Mouse (Mus musculus) brain, embryonic 14.5 days (tissue): ENCODE results near the gene Cdca5. TPM values are rescaled to one million over a fixed set of nuclear protein-coding genes. Genes with fewer than 3 reads are reported as not detected.
A peak's percentile ranks its signal among the peaks of the same experiment; 100 is the strongest.

Experiments used
- DNase-seq: peaks from one replicate; pipeline ENCODE4 v3.0.0-alpha.2; 2011; ENCODE audit warnings: low read depth
- CTCF ChIP-seq: fragments of 200-500 bp; IDR thresholded peaks from 2 replicates; pipeline ENCODE4 v1.5.1; 2012; ENCODE audit warnings: inconsistent platforms, mild to moderate bottlenecking, moderate library complexity, borderline replicate concordance; ENCODE audit not compliant: insufficient read depth, insufficient read length; ENCODE audit errors: extremely low read depth
- POLR2A ChIP-seq: fragments of 200-500 bp; IDR thresholded peaks from 2 replicates; pipeline ENCODE4 v1.6.1; 2012; ENCODE audit warnings: mild to moderate bottlenecking, inconsistent platforms, borderline replicate concordance; ENCODE audit not compliant: poor library complexity, insufficient read depth, insufficient read length, severe bottlenecking; ENCODE audit errors: extremely low read depth
- polyA plus RNA-seq: library from polyadenylated mRNA; depleted of rRNA; stranded (reverse); fragments of >200 nt; gene quantifications from 2 replicates; pipeline ENCODE4 v1.2.3, GENCODE M21; 2012

Gene Cdca5
- polyA plus RNA-seq, 1 experiment = 9.7 TPM

- no peak for TF ChIP-seq POLR2A
- TF ChIP-seq CTCF = no peak
- no peak for DNase-seq
Observed at GRCm38 (mm10) chr19:6048681-6049410, 35.9 kb upstream of the Cdca5 start.

- TF ChIP-seq POLR2A (no peak), CTCF (no peak)
- DNase-seq = no peak
Observed at GRCm38 (mm10) chr19:6052516-6052915, 32.3 kb upstream of the Cdca5 start.

GRCm38 (mm10) chr19:6054296-6054695, 30.5 kb upstream of the Cdca5 start:
- DNase-seq = no peak
- TF ChIP-seq CTCF (no peak), POLR2A (no peak)

DNA sequence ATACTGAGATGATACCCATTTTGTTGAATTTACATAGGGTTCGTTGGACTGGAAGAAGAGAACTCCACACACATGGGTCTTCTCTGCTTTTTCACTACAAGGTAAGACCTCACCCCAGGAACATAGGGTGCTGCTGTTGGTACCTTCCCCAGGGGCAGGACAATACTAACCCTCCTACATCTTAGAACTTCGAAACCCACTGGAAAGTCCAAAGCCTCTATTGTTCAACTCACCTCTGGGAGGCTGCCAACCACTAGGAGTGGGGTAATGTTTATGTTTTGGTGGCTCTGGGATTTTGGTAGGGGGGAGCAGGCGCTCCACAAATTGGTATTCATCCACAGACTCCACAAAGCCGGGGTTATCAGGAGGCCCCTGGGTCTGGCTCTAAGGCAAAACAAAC, 28.1 kb upstream of the Cdca5 start:
- TF ChIP-seq CTCF = no peak
- TF ChIP-seq POLR2A = no peak
- DNase-seq = no peak

DNA sequence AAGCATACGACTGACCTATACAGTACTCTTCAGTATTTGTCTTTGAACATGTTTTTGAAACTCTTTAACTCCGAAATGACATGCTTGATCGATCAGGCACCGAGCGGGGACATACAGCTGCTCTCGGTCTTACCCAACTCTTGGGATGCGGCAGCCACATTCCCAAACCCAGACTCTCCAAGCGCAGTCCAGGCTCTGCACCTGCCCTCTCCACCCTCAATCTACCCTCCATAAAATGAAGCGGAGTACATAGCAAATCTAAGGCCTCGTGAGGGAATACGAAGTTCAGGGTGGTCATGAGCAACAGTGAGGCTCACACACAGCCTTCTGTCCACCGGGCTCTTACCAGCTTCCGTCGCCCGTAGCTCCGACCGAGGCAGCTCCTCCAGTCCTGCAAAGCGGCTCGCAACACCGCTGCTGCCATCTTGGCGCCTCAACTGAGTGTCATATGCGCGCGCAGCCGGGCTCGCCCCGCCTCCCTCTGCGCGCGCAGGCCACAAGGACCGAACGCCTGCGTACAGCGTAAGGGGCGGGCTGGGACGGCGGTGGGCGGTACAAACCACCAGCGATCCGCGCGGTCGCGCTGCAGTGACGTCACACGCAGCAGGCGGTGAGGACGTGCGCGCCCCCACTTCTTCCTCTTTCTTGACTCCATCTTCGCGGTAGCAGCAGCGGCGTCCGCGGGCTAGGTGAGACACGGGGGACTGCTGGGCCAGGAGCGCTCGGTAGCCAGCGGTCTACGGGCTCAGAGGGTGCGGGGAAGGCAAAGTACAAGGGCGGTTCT, 27.3 kb upstream of the Cdca5 start, which contains the start of the genes Mrpl49 and Fau:
Mrpl49 (minus strand) TSS at position 473 of the 784 bp plus-strand sequence.
Fau (plus strand) TSS at position 532 of the 784 bp plus-strand sequence.
- peak; percentile 99 for DNase-seq
- TF ChIP-seq POLR2A (peak; percentile 79; the same call in 1 of the 2 replicates), CTCF (no peak)

- no peak for TF ChIP-seq CTCF
- TF ChIP-seq POLR2A = no peak
- DNase-seq = no peak
Observed at GRCm38 (mm10) chr19:6058513-6058912, 26.3 kb upstream of the Cdca5 start.

GRCm38 (mm10) chr19:6058966-6059365, 25.8 kb upstream of the Cdca5 start:
- no peak for DNase-seq
- no peak for TF ChIP-seq CTCF
- TF ChIP-seq POLR2A = no peak

DNA sequence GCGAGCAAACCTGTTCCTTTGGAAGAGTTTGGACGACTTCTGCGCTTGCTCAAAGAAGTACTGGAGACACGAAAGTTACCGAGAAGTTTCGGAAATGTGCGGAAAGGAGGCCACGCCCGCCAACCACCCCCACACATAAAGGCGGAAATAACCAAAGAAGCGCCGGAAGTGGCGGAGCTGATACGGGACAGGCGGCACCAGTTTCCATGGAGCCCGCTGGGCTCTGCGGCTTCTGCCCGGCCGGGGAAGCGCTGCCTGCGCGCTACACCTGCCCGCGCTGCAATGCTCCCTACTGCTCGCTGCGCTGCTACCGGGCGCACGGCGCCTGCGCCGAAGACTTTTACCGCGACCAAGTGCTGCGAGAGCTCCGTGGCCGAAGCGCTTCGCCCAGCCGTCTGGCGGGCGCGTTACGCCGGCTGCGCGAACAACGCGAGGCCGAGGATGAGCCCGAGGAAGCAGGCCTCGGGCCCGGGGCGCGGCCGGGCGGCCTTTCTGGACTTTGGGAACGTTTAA, 23.7 kb upstream of the Cdca5 start, which contains the start of gene Znhit2:
Znhit2 (plus strand) TSS at position 172 of the 513 bp plus-strand sequence.
- TF ChIP-seq POLR2A = peak; percentile 87
- TF ChIP-seq CTCF = no peak; the same call in 1 of the 2 replicates
- peak; percentile 97 for DNase-seq

GRCm38 (mm10) chr19:6061641-6062302, 23.0 kb upstream of the Cdca5 start:
- no peak for TF ChIP-seq CTCF
- no peak for TF ChIP-seq POLR2A
- DNase-seq = peak; percentile 41

DNA sequence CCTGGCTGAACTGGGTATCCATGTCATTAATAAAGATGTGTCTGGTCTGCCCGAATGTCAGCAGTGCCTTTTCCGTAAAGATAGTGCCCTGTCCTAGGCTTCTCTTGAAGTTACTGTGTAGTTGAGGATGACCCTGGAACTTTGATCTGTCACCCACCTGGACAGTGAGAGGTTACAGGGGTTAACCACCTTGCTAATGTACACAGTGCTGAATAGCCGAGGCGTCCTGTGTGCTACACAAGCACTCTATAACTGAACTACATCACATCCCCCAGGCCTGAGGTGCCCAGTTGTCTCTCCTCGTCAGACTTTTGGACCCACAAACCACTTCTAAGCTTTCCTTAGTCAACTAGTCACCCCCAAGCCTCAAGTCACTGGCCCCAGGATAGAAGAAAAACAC, 22.4 kb upstream of the Cdca5 start:
- TF ChIP-seq POLR2A = no peak
- TF ChIP-seq CTCF = no peak

GRCm38 (mm10) chr19:6063081-6063480, 21.7 kb upstream of the Cdca5 start:
- TF ChIP-seq POLR2A (no peak), CTCF (no peak)
- no peak for DNase-seq

More for the DNA sequence above, 22.4 kb upstream of the Cdca5 start:
- no peak for DNase-seq

GRCm38 (mm10) chr19:6066571-6066970, 18.2 kb upstream of the Cdca5 start:
- TF ChIP-seq POLR2A (no peak), CTCF (no peak)
- no peak for DNase-seq
